Mouse (Mus musculus): ENCODE measurements around the gene Psmb9. TPM values are rescaled to one million over a fixed set of nuclear protein-coding genes. Genes with fewer than 3 reads are reported as not detected.

Gene Psmb9
- polyA plus RNA-seq, 1 experiment from 2014 or later = 4.0 TPM

- H3K27me3 ChIP-seq (replicated peaks; ENCODE audit: control insufficient read depth, insufficient read depth, low read length) = peaks cover 49% of the 10 kb centered on the region
- no peaks in the 10 kb centered on the region for H3K9me3 ChIP-seq (ENCODE audit: control insufficient read depth, low read length)
- H3K9ac ChIP-seq (ENCODE audit: low read depth, low read length) = no peak overlapping the region
- H3K36me3 ChIP-seq (ENCODE audit: control insufficient read depth, insufficient read depth, low read length) = no peaks in the 10 kb centered on the region
- H3K27ac ChIP-seq (ENCODE audit: low read depth, low read length) = no peak overlapping the region
- H3K4me3 ChIP-seq (ENCODE audit: low read depth, low read length) = no peak overlapping the region
- ATAC-seq (replicated peaks; ENCODE audit: low FRiP score) (no peak), DNase-seq (ENCODE audit: low spot score) (no peak)
- 81% methylated on average over 9 of the region's 9 CpGs for WGBS
- H3K4me1 ChIP-seq (replicated peaks; ENCODE audit: control insufficient read depth, insufficient read depth, low read length) = peaks cover 7% of the 10 kb centered on the region
- no peak overlapping the region for H3K4me2 ChIP-seq
Observed at GRCm38 (mm10) chr17:34185526-34185925, 2.0 kb downstream of the Psmb9 start.

GRCm38 (mm10) chr17:34183564-34184219, 3.9 kb downstream of the Psmb9 start:
- 62% methylated on average over 15 of the region's 15 CpGs for WGBS
- Histone ChIP-seq H3K36me3 (ENCODE audit: control insufficient read depth, insufficient read depth, low read length) (no peaks in the 10 kb centered on the region), H3K27ac (ENCODE audit: low read depth, low read length) (no peak overlapping the region), H3K4me1 (replicated peaks; ENCODE audit: control insufficient read depth, insufficient read depth, low read length) (peaks cover 7% of the 10 kb centered on the region), H3K4me2 (no peak overlapping the region), H3K27me3 (replicated peaks; ENCODE audit: control insufficient read depth, insufficient read depth, low read length) (peaks cover 33% of the 10 kb centered on the region), H3K4me3 (ENCODE audit: low read depth, low read length) (no peak overlapping the region), H3K9me3 (ENCODE audit: control insufficient read depth, low read length) (no peaks in the 10 kb centered on the region), H3K9ac (ENCODE audit: low read depth, low read length) (no peak overlapping the region)
- ATAC-seq (replicated peaks; ENCODE audit: low FRiP score) = no peak
- no peak for DNase-seq (ENCODE audit: low spot score)

GRCm38 (mm10) chr17:34179913-34180859, 7.4 kb downstream of the Psmb9 start:
- peaks cover 4% of the 10 kb centered on the region; the same call in 1 of the 2 replicates for H3K9me3 ChIP-seq (ENCODE audit: control insufficient read depth, low read length)
- peaks cover 10% of the 10 kb centered on the region for H3K27me3 ChIP-seq (replicated peaks; ENCODE audit: control insufficient read depth, insufficient read depth, low read length)
- WGBS = 64% methylated on average over 13 of the region's 13 CpGs

GRCm38 (mm10) chr17:34179019-34179418, 8.5 kb downstream of the Psmb9 start:
- peaks cover 7% of the 10 kb centered on the region for H3K27me3 ChIP-seq (replicated peaks; ENCODE audit: control insufficient read depth, insufficient read depth, low read length)
- H3K9ac ChIP-seq (ENCODE audit: low read depth, low read length) = no peak overlapping the region
- no peak for ATAC-seq (replicated peaks; ENCODE audit: low FRiP score)
- WGBS = 63% methylated on average over 6 of the region's 6 CpGs
- no peak overlapping the region for H3K4me3 ChIP-seq (ENCODE audit: low read depth, low read length)
- DNase-seq (ENCODE audit: low spot score) = no peak
- no peaks in the 10 kb centered on the region for H3K4me1 ChIP-seq (replicated peaks; ENCODE audit: control insufficient read depth, insufficient read depth, low read length)
- peaks cover 4% of the 10 kb centered on the region; the same call in 1 of the 2 replicates for H3K9me3 ChIP-seq (ENCODE audit: control insufficient read depth, low read length)
- H3K4me2 ChIP-seq = no peak overlapping the region
- no peaks in the 10 kb centered on the region for H3K36me3 ChIP-seq (ENCODE audit: control insufficient read depth, insufficient read depth, low read length)
- H3K27ac ChIP-seq (ENCODE audit: low read depth, low read length) = no peak overlapping the region

More at GRCm38 (mm10) chr17:34179913-34180859, 7.4 kb downstream of the Psmb9 start:
- H3K36me3 ChIP-seq (ENCODE audit: control insufficient read depth, insufficient read depth, low read length) = no peaks in the 10 kb centered on the region
- DNase-seq (ENCODE audit: low spot score) = no peak
- no peaks in the 10 kb centered on the region for H3K4me1 ChIP-seq (replicated peaks; ENCODE audit: control insufficient read depth, insufficient read depth, low read length)
- H3K4me3 ChIP-seq (ENCODE audit: low read depth, low read length) = no peak overlapping the region
- no peak overlapping the region for H3K4me2 ChIP-seq
- ATAC-seq (replicated peaks; ENCODE audit: low FRiP score) = no peak
- H3K27ac ChIP-seq (ENCODE audit: low read depth, low read length) = no peak overlapping the region
- H3K9ac ChIP-seq (ENCODE audit: low read depth, low read length) = no peak overlapping the region

GRCm38 (mm10) chr17:34177179-34177578, 10.4 kb downstream of the Psmb9 start:
- Histone ChIP-seq H3K36me3 (ENCODE audit: control insufficient read depth, insufficient read depth, low read length) (no peaks in the 10 kb centered on the region), H3K9me3 (ENCODE audit: control insufficient read depth, low read length) (peaks cover 8% of the 10 kb centered on the region; the same call in 1 of the 2 replicates), H3K4me3 (ENCODE audit: low read depth, low read length) (no peak overlapping the region), H3K9ac (ENCODE audit: low read depth, low read length) (no peak overlapping the region), H3K4me1 (replicated peaks; ENCODE audit: control insufficient read depth, insufficient read depth, low read length) (no peaks in the 10 kb centered on the region), H3K27ac (ENCODE audit: low read depth, low read length) (no peak overlapping the region), H3K4me2 (no peak overlapping the region), H3K27me3 (replicated peaks; ENCODE audit: control insufficient read depth, insufficient read depth, low read length) (peaks cover 2% of the 10 kb centered on the region; the same call in 1 of the 2 replicates)
- DNase-seq (ENCODE audit: low spot score) (no peak), ATAC-seq (replicated peaks; ENCODE audit: low FRiP score) (no peak)
- WGBS = 62% methylated on average over 4 of the region's 4 CpGs

- Histone ChIP-seq H3K4me2 (no peak overlapping the region), H3K4me3 (ENCODE audit: low read depth, low read length) (no peak overlapping the region), H3K9ac (ENCODE audit: low read depth, low read length) (no peak overlapping the region), H3K27ac (ENCODE audit: low read depth, low read length) (no peak overlapping the region), H3K4me1 (replicated peaks; ENCODE audit: control insufficient read depth, insufficient read depth, low read length) (no peaks in the 10 kb centered on the region), H3K9me3 (ENCODE audit: control insufficient read depth, low read length) (peaks cover 8% of the 10 kb centered on the region; the same call in 1 of the 2 replicates), H3K36me3 (ENCODE audit: control insufficient read depth, insufficient read depth, low read length) (no peaks in the 10 kb centered on the region), H3K27me3 (replicated peaks; ENCODE audit: control insufficient read depth, insufficient read depth, low read length) (no peaks in the 10 kb centered on the region; the same call in 1 of the 2 replicates)
- 43% methylated on average over 1 of the region's 1 CpGs for WGBS
- no peak for DNase-seq (ENCODE audit: low spot score)
- ATAC-seq (replicated peaks; ENCODE audit: low FRiP score) = no peak
Observed at GRCm38 (mm10) chr17:34174075-34174474, 13.5 kb downstream of the Psmb9 start.

- Histone ChIP-seq H3K4me1 (replicated peaks; ENCODE audit: control insufficient read depth, insufficient read depth, low read length) (no peaks in the 10 kb centered on the region), H3K27ac (ENCODE audit: low read depth, low read length) (no peak overlapping the region), H3K4me3 (ENCODE audit: low read depth, low read length) (no peak overlapping the region), H3K9ac (ENCODE audit: low read depth, low read length) (no peak overlapping the region), H3K4me2 (no peak overlapping the region), H3K9me3 (ENCODE audit: control insufficient read depth, low read length) (peaks cover 8% of the 10 kb centered on the region; the same call in 1 of the 2 replicates), H3K36me3 (ENCODE audit: control insufficient read depth, insufficient read depth, low read length) (no peaks in the 10 kb centered on the region), H3K27me3 (replicated peaks; ENCODE audit: control insufficient read depth, insufficient read depth, low read length) (no peaks in the 10 kb centered on the region; the same call in 1 of the 2 replicates)
- ATAC-seq (replicated peaks; ENCODE audit: low FRiP score) = no peak
- no peak for DNase-seq (ENCODE audit: low spot score)
- WGBS = 93% methylated on average over 5 of the region's 5 CpGs
Observed at GRCm38 (mm10) chr17:34172528-34172927, 15.0 kb downstream of the Psmb9 start.

GRCm38 (mm10) chr17:34170877-34171498, 16.6 kb downstream of the Psmb9 start:
- 26% methylated on average over 13 of the region's 13 CpGs for WGBS
- H3K9me3 ChIP-seq (ENCODE audit: control insufficient read depth, low read length) = peaks cover 4% of the 10 kb centered on the region; the same call in 1 of the 2 replicates
- no peaks in the 10 kb centered on the region; the same call in 1 of the 2 replicates for H3K27me3 ChIP-seq (replicated peaks; ENCODE audit: control insufficient read depth, insufficient read depth, low read length)
- H3K4me2 ChIP-seq = peak overlapping the region; percentile 0; the same call in 1 of the 2 replicates
- DNase-seq (ENCODE audit: low spot score) (peak; percentile 60), ATAC-seq (replicated peaks; ENCODE audit: low FRiP score) (no peak)
- H3K9ac ChIP-seq (ENCODE audit: low read depth, low read length) = no peak overlapping the region
- no peaks in the 10 kb centered on the region for H3K36me3 ChIP-seq (ENCODE audit: control insufficient read depth, insufficient read depth, low read length)
- H3K4me1 ChIP-seq (replicated peaks; ENCODE audit: control insufficient read depth, insufficient read depth, low read length) = no peaks in the 10 kb centered on the region
- H3K27ac ChIP-seq (ENCODE audit: low read depth, low read length) = no peak overlapping the region
- no peak overlapping the region for H3K4me3 ChIP-seq (ENCODE audit: low read depth, low read length)

All from liver, embryonic 11.5 days (tissue).